Comparison of ENCODE assay signal across 21 mouse cellular contexts in the genomic region with DNA sequence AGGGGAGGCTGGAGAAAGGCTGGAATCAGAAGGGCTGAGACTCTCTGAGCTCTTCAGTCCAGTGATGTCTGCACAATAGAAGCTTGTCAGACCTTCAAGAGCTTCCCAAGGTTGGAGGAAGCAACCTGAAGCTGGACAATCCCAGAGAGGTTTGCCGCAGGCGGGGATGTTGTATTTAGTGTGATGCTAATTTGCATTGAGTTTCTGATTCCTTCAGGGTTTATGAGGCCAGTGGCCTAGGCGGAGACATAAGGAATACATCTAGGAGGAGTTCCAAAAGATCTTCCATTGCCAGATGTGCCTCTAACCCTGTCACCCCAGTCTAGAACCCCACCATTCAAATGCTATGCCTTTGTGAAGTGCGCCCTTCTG.
A peak's percentile ranks its signal among the peaks of the same experiment; 100 is the strongest.
DNase-seq lines count a peak whose midpoint lies in the region; ATAC-seq lines count a peak whose summit lies in the region.
"Had no signal": no experiment of that assay in that cellular context is flagged by ENCODE, and none has a peak within 500 bp of the region (broad histone marks: within the 10 kb centered on the region; RNA-seq: fewer than 3 reads in every experiment).

No protein-coding gene starts in this region.

- 85% methylated on average over 4 of the region's 4 CpGs for WGBS in heart, embryonic 11.5 days (ENCODE audit: insufficient replicate concordance)
- WGBS in heart, embryonic 10.5 days: 89% methylated on average over 4 of the region's 4 CpGs
- WGBS in midbrain, embryonic 11.5 days: 93% methylated on average over 4 of the region's 4 CpGs
- WGBS in midbrain, embryonic 13.5 days: 85% methylated on average over 4 of the region's 4 CpGs

- no peak overlapping the region for H3K4me2 ChIP-seq in heart, embryonic 11.5 days
- no peak overlapping the region for H3K4me2 ChIP-seq in midbrain, embryonic 11.5 days
- no peak overlapping the region for H3K4me2 ChIP-seq in midbrain, embryonic 13.5 days (replicated peaks)

- DNase-seq in heart, adult 11 months: peak; percentile 52
- peak; percentile 64 for DNase-seq in heart, embryonic 10.5 days (ENCODE audit: low spot score)
- no peak for DNase-seq in heart, postnatal 25 days (ENCODE audit: low spot score)
- DNase-seq in midbrain, embryonic 11.5 days (ENCODE audit: low spot score, missing footprints): peak; percentile 60
- DNase-seq: adrenal gland, adult 2 months; adrenal gland, adult 8-10 months; adrenal gland, postnatal 10 days; adrenal gland, postnatal 14 days; adrenal gland, postnatal 25 days; adrenal gland, postnatal 36 days; B cell, adult 2 months; cerebellum, adult 11 months; cerebellum, adult 11-12 months; cerebellum, adult 18-20 months had no signal

- H3K4me1 ChIP-seq in heart, embryonic 11.5 days (ENCODE audit: control insufficient read depth, insufficient read depth, low read length): no peaks in the 10 kb centered on the region
- no peaks in the 10 kb centered on the region for H3K4me1 ChIP-seq in heart, embryonic 10.5 days
- H3K4me1 ChIP-seq in midbrain, embryonic 11.5 days (ENCODE audit: control insufficient read depth, insufficient read depth, low read length): no peaks in the 10 kb centered on the region
- peaks cover 11% of the 10 kb centered on the region; the same call in 1 of the 2 replicates for H3K4me1 ChIP-seq in midbrain, embryonic 13.5 days (replicated peaks)

- no peaks in the 10 kb centered on the region for H3K9me3 ChIP-seq in heart, embryonic 11.5 days (replicated peaks; ENCODE audit: control insufficient read depth, low read length)
- H3K9me3 ChIP-seq in heart, embryonic 10.5 days: no peaks in the 10 kb centered on the region
- H3K9me3 ChIP-seq in midbrain, embryonic 11.5 days (ENCODE audit: control insufficient read depth, low read length): no peaks in the 10 kb centered on the region
- peaks cover 6% of the 10 kb centered on the region; the same call in 1 of the 2 replicates for H3K9me3 ChIP-seq in midbrain, embryonic 13.5 days
- H3K9me3 ChIP-seq: G1E had no signal

- no peak for ATAC-seq in heart, embryonic 11.5 days (replicated peaks; ENCODE audit: insufficient number of reproducible peaks, low FRiP score, low TSS enrichment)
- ATAC-seq in midbrain, embryonic 11.5 days (ENCODE audit: low FRiP score): no peak
- no peak for ATAC-seq in midbrain, embryonic 13.5 days
- ATAC-seq: activated CD4-positive, CD25-positive, alpha-beta regulatory T cell, adult 4 months; CD4-positive, CD25-positive, alpha-beta regulatory T cell, adult 4 months; Patski had no signal

- H3K4me3 ChIP-seq in heart, embryonic 11.5 days (ENCODE audit: low read depth, low read length): no peak overlapping the region
- H3K4me3 ChIP-seq in heart, embryonic 10.5 days: no peak overlapping the region
- H3K4me3 ChIP-seq in midbrain, embryonic 11.5 days (ENCODE audit: low read depth, low read length): no peak overlapping the region
- no peak overlapping the region for H3K4me3 ChIP-seq in midbrain, embryonic 13.5 days (replicated peaks)

- intact Hi-C loops in heart, postnatal 25 days (cut with DNase I): no loop called here

- H3K36me3 ChIP-seq in heart, embryonic 11.5 days (ENCODE audit: control insufficient read depth, insufficient read depth, low read length): no peaks in the 10 kb centered on the region
- no peaks in the 10 kb centered on the region for H3K36me3 ChIP-seq in heart, embryonic 10.5 days
- no peaks in the 10 kb centered on the region for H3K36me3 ChIP-seq in midbrain, embryonic 11.5 days (ENCODE audit: control insufficient read depth, insufficient read depth, low read length)
- no peaks in the 10 kb centered on the region for H3K36me3 ChIP-seq in midbrain, embryonic 13.5 days
- H3K36me3 ChIP-seq: G1E had no signal

- H3K9ac ChIP-seq in heart, embryonic 11.5 days (ENCODE audit: low read depth, low read length): no peak overlapping the region
- no peak overlapping the region for H3K9ac ChIP-seq in midbrain, embryonic 11.5 days (ENCODE audit: low read length)
- no peak overlapping the region for H3K9ac ChIP-seq in midbrain, embryonic 13.5 days (replicated peaks)

- H3K27ac ChIP-seq in heart, embryonic 11.5 days (ENCODE audit: low read depth, low read length): no peak overlapping the region
- no peak overlapping the region for H3K27ac ChIP-seq in heart, embryonic 10.5 days
- H3K27ac ChIP-seq in midbrain, embryonic 11.5 days (ENCODE audit: low read depth, low read length): no peak overlapping the region
- H3K27ac ChIP-seq in midbrain, embryonic 13.5 days: no peak overlapping the region

- H3K27me3 ChIP-seq in heart, embryonic 11.5 days (ENCODE audit: control insufficient read depth, insufficient read depth, low read length): no peaks in the 10 kb centered on the region
- peaks cover 6% of the 10 kb centered on the region; the same call in 1 of the 2 replicates for H3K27me3 ChIP-seq in heart, embryonic 10.5 days (ENCODE audit: insufficient read depth, poor library complexity, severe bottlenecking)
- no peaks in the 10 kb centered on the region for H3K27me3 ChIP-seq in midbrain, embryonic 11.5 days (ENCODE audit: control insufficient read depth, insufficient read depth, low read length)
- 0 out of 2 replicates have a peak, but pooled peaks cover 13% of the 10 kb centered on the region for H3K27me3 ChIP-seq in midbrain, embryonic 13.5 days
- H3K27me3 ChIP-seq: CH12.LX had no signal
